8 mouse cellular contexts compared by ENCODE assay signal in genomic region chr11:4746733-4747132, GRCm38 (mm10). TPM values are rescaled to one million over a fixed set of nuclear protein-coding genes. Genes with fewer than 3 reads are reported as not detected.
DNase-seq lines count a peak whose midpoint lies in the region; ATAC-seq and TF ChIP-seq lines count a peak whose summit lies in the region.

Gene Cabp7, minus strand, starts transcription at chr11:4746778.

- no peak for ATAC-seq in kidney, postnatal 0 days (replicated peaks; ENCODE audit: low FRiP score, low read depth)
- ATAC-seq in hindbrain, embryonic 14.5 days (ENCODE audit: low FRiP score): 0 out of 2 replicates have a peak, but pooled peaks have one; percentile 5
- ATAC-seq in midbrain, embryonic 12.5 days (ENCODE audit: low FRiP score, low read depth): no peak
- no peak for ATAC-seq in inflammation-experienced regulatory T-cells, adult 6 months

- TF ChIP-seq CTCF in kidney, postnatal 0 days (IDR thresholded peaks at IDR 0.05; ENCODE audit: low read depth): no peak
- TF ChIP-seq CTCF in kidney, adult 2 months (conservative IDR thresholded peaks at IDR 0.05; ENCODE audit: insufficient read depth, insufficient read length, low read depth, low read length): no peak

- H3K27me3 ChIP-seq in kidney, postnatal 0 days (ENCODE audit: insufficient read depth, low read length): peaks cover 60% of the 10 kb centered on the region
- H3K27me3 ChIP-seq in kidney, adult 2 months (replicated peaks; ENCODE audit: control insufficient read depth, insufficient read depth, low read length): peaks cover 6% of the 10 kb centered on the region
- peaks cover 99% of the 10 kb centered on the region for H3K27me3 ChIP-seq in embryonic facial prominence, embryonic 10.5 days (replicated peaks; ENCODE audit: low read depth, poor library complexity, severe bottlenecking)
- H3K27me3 ChIP-seq in hindbrain, embryonic 14.5 days (ENCODE audit: control insufficient read depth, insufficient read depth, low read length): peaks cover 55% of the 10 kb centered on the region
- H3K27me3 ChIP-seq in midbrain, embryonic 12.5 days: peaks cover 92% of the 10 kb centered on the region

- TF ChIP-seq POLR2A in kidney, adult 2 months (IDR thresholded peaks at IDR 0.05; ENCODE audit: low read depth, low read length): no peak

- no peaks in the 10 kb centered on the region; the same call in 1 of the 2 replicates for H3K4me1 ChIP-seq in kidney, postnatal 0 days (replicated peaks; ENCODE audit: insufficient read depth, low read length)
- H3K4me1 ChIP-seq in kidney, adult 2 months (ENCODE audit: control insufficient read depth, insufficient read depth, low read length): no peaks in the 10 kb centered on the region
- H3K4me1 ChIP-seq in embryonic facial prominence, embryonic 10.5 days: peaks cover 23% of the 10 kb centered on the region
- peaks cover 14% of the 10 kb centered on the region for H3K4me1 ChIP-seq in hindbrain, embryonic 14.5 days (replicated peaks; ENCODE audit: control insufficient read depth, insufficient read depth, low read length)
- peaks cover 26% of the 10 kb centered on the region for H3K4me1 ChIP-seq in midbrain, embryonic 12.5 days

- WGBS in kidney, postnatal 0 days: 1% methylated on average over 45 of the region's 73 CpGs
- WGBS in kidney, adult 2 months: 5% methylated on average over 58 of the region's 73 CpGs
- WGBS in embryonic facial prominence, embryonic 10.5 days: 5% methylated on average over 66 of the region's 73 CpGs
- under 1% methylated on average over 48 of the region's 73 CpGs for WGBS in hindbrain, embryonic 14.5 days
- WGBS in midbrain, embryonic 12.5 days: under 1% methylated on average over 35 of the region's 73 CpGs

- DNase-seq in kidney, postnatal 0 days (ENCODE audit: low spot score): no peak
- DNase-seq in kidney, adult 2 months: no peak
- DNase-seq in embryonic facial prominence, embryonic 10.5 days (ENCODE audit: low spot score): peak; percentile 51
- DNase-seq in hindbrain, embryonic 14.5 days (ENCODE audit: low spot score): no peak
- no peak for DNase-seq in urinary bladder, adult 18-20 months (ENCODE audit: low spot score in 2 of 2)
- no peak for DNase-seq in frontal cortex, postnatal 14 days (ENCODE audit: low spot score in 2 of 2)

- no peak within 1 kb of the TSS for H3K9ac ChIP-seq in kidney, postnatal 0 days (ENCODE audit: low read depth, low read length)
- peak within 1 kb of the TSS; percentile 67 for H3K9ac ChIP-seq in hindbrain, embryonic 14.5 days
- peak within 1 kb of the TSS; percentile 58 for H3K9ac ChIP-seq in midbrain, embryonic 12.5 days (replicated peaks)

- no peaks in the 10 kb centered on the region for H3K9me3 ChIP-seq in kidney, postnatal 0 days (replicated peaks; ENCODE audit: low read length)
- H3K9me3 ChIP-seq in embryonic facial prominence, embryonic 10.5 days: no peaks in the 10 kb centered on the region
- H3K9me3 ChIP-seq in hindbrain, embryonic 14.5 days (ENCODE audit: control insufficient read depth, low read length): no peaks in the 10 kb centered on the region
- H3K9me3 ChIP-seq in midbrain, embryonic 12.5 days: no peaks in the 10 kb centered on the region

- no peaks in the 10 kb centered on the region for H3K36me3 ChIP-seq in kidney, postnatal 0 days (ENCODE audit: insufficient read depth, low read length)
- H3K36me3 ChIP-seq in kidney, adult 2 months (ENCODE audit: control insufficient read depth, insufficient read depth, low read length): no peaks in the 10 kb centered on the region
- H3K36me3 ChIP-seq in embryonic facial prominence, embryonic 10.5 days (replicated peaks): no peaks in the 10 kb centered on the region
- no peaks in the 10 kb centered on the region for H3K36me3 ChIP-seq in hindbrain, embryonic 14.5 days (replicated peaks; ENCODE audit: control insufficient read depth, insufficient read depth)
- no peaks in the 10 kb centered on the region for H3K36me3 ChIP-seq in midbrain, embryonic 12.5 days

- H3K4me3 ChIP-seq in kidney, postnatal 0 days (replicated peaks; ENCODE audit: low read depth, low read length): peak within 1 kb of the TSS; percentile 41
- no peak within 1 kb of the TSS for H3K4me3 ChIP-seq in kidney, adult 2 months (ENCODE audit: insufficient read depth, low read depth, low read length)
- H3K4me3 ChIP-seq in embryonic facial prominence, embryonic 10.5 days: peak within 1 kb of the TSS; percentile 67
- H3K4me3 ChIP-seq in hindbrain, embryonic 14.5 days (replicated peaks; ENCODE audit: low read length): peak within 1 kb of the TSS; percentile 70
- peak within 1 kb of the TSS; percentile 65 for H3K4me3 ChIP-seq in midbrain, embryonic 12.5 days

- H3K27ac ChIP-seq in kidney, postnatal 0 days: no peak within 1 kb of the TSS
- no peak within 1 kb of the TSS for H3K27ac ChIP-seq in kidney, adult 2 months (ENCODE audit: insufficient read depth, low read depth, low read length)
- peak within 1 kb of the TSS; percentile 14; the same call in 1 of the 2 replicates for H3K27ac ChIP-seq in embryonic facial prominence, embryonic 10.5 days (replicated peaks)
- no peak within 1 kb of the TSS for H3K27ac ChIP-seq in hindbrain, embryonic 14.5 days
- H3K27ac ChIP-seq in midbrain, embryonic 12.5 days (replicated peaks): no peak within 1 kb of the TSS

- peak within 1 kb of the TSS; percentile 89 for H3K4me2 ChIP-seq in kidney, postnatal 0 days (ENCODE audit: low read length)
- H3K4me2 ChIP-seq in hindbrain, embryonic 14.5 days (replicated peaks): peak within 1 kb of the TSS; percentile 98
- peak within 1 kb of the TSS; percentile 100 for H3K4me2 ChIP-seq in midbrain, embryonic 12.5 days (replicated peaks)

RNA-seq across cellular contexts. Expression of gene Cabp7, which starts in this region (rescaled TPM):
- 0.08 and 0.09 TPM in 2 replicates for polyA plus RNA-seq in kidney, postnatal 0 days (2015; fragmentation: Nextera tagmentation; extraction: Ambion mirVana)
- not detected in 2 replicates for polyA plus RNA-seq in kidney, adult 2 months (2012; rRNA removed)
- polyA plus RNA-seq in embryonic facial prominence, embryonic 10.5 days (2016; fragmentation: Nextera tagmentation; extraction: Ambion mirVana): 0.19 and 0.57 TPM in 2 replicates
- 2.2 and 2.5 TPM in 2 replicates for polyA plus RNA-seq in hindbrain, embryonic 14.5 days (2014; fragmentation: Nextera tagmentation; extraction: Ambion mirVana)
- 0.59 and 0.67 TPM in 2 replicates for polyA plus RNA-seq in midbrain, embryonic 12.5 days (2016; fragmentation: Nextera tagmentation; extraction: Ambion mirVana)
- polyA plus RNA-seq in inflammation-experienced regulatory T-cells, adult 6 months (2017; shearing (Covaris generic)): under 1 TPM in 2 of 3 experiments, not detected in 1; 0.34 to 0.37 TPM

Comparison
In these comparisons a context has a peak if more than half of its experiments do, and no peak if none do; other contexts are left out.
1. Peak in DNase-seq, H3K4me3 ChIP-seq and H3K27ac ChIP-seq in embryonic facial prominence, embryonic 10.5 days; RNA of the gene not detected or under 1 TPM.